Mouse (Mus musculus) spleen, postnatal 0 days (tissue): ENCODE data around the gene C2. TPM values are rescaled to one million over a fixed set of nuclear protein-coding genes. Genes with fewer than 3 reads are reported as not detected.

Experiments
- polyA plus RNA-seq: library from polyadenylated mRNA; unstranded; fragments of >200 nt; fragmentation: Nextera tagmentation; extraction: Ambion mirVana; gene quantifications from 2 replicates; pipeline ENCODE4 v1.2.1, GENCODE M21; 2015

Gene C2
- 7.5 and 11.8 TPM in 2 replicates for polyA plus RNA-seq

DNA sequence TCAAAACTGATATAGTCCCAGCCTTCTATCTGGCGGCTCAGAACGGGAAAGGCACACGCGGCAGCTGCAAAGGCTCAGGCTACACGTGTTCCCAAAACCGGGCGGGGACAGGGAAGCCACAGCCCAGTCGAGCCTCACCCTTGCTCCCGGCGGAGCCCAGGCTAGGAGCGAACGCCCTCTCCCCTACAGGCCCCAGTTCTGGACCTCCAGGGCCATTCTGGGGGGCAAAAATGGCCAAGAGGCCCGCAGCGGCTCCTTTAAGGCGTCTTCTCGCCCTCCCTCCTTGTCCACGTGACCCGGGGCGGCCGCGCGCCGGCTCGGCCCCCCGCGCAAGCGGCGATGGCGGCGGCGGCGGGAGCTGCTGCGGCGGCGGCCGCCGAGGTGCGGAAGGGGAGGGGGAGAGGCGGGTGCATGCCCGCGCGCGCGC lies at the start of gene C2, which contains the start of gene Ehmt2:
C2 (minus strand) TSS at position 106 of the 427 bp plus-strand sequence.
Ehmt2 (plus strand) TSS at position 310 of the 427 bp plus-strand sequence.

GRCm38 (mm10) chr17:34931061-34931734 lies 33.1 kb upstream of the C2 start, which contains the start of gene Neu1:
Neu1 (plus strand) TSS chr17:34931253.

DNA sequence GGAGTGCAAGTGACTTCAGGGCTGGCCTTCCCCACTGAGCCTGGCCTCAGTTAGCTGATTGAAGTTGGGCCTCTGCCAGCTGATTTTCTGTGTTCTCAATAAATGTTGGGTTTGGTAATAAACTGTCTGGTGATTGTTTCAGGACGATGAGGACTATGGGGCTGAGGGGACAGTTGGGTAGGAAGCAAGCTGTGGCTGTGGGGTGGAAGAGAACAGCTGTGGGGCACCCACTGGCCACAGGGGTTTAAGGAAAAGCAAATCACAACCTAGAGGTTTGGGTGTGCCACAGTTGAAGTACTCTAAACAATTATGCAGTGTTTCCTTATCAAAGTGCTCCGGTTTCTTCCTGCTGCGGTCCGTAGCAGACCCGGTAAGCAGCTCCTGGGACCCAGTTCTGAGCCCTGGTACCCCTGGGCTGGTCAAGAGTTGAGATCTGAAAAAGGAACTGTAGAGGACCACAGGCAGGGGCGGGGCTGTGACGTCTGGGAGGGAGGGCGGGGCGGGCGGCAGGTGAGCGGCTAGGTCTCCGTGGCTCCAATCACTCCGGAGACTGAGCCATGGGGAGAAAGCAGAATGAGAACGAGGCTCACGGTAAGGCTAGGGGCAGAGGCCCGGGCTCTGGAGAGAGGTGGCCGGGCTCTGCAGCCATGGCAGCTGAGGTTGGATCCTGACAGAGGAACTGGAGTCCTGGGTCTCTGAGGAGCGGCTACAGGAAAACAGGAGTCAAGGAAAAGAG lies 16.0 kb upstream of the C2 start, which contains the start of gene Slc44a4:
Slc44a4 (plus strand) TSS at position 537 of the 736 bp plus-strand sequence.

DNA sequence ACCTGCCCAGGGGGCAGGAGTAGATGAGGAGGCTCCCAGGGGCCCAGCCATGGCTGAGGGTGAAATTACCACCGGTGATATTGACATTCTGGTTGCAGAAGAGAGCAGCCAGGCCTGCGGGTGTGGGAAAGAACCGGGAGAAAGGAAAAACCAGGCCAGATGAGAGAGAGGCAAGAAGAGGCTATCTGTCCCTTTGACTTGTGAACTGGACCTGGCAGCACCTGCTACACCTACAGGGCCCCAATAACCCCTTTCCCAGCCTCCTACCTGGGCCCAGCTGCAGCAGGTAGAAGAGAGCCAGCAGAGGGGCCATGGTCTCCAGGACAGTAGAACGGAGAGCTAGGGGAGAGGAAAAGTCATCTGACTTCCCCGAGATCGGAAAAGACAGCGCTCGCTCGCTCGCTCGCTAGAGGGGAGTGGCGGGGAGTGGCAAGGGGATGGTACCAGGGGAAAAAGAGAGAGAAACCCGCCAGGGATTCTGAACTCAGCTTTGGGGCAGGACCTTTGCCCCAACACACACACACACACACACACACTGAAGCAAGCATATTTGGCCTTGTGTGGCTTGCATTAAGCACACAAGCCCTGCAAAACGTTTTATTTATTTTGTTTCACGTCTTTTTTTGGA lies 16.3 kb downstream of the C2 start, which contains the start of gene Gm20547:
Gm20547 (minus strand) TSS at position 360 of the 628 bp plus-strand sequence.

GRCm38 (mm10) chr17:34879336-34879879 lies 18.7 kb downstream of the C2 start, which contains the start of gene Zbtb12:
Zbtb12 (plus strand) TSS chr17:34879483.

DNA sequence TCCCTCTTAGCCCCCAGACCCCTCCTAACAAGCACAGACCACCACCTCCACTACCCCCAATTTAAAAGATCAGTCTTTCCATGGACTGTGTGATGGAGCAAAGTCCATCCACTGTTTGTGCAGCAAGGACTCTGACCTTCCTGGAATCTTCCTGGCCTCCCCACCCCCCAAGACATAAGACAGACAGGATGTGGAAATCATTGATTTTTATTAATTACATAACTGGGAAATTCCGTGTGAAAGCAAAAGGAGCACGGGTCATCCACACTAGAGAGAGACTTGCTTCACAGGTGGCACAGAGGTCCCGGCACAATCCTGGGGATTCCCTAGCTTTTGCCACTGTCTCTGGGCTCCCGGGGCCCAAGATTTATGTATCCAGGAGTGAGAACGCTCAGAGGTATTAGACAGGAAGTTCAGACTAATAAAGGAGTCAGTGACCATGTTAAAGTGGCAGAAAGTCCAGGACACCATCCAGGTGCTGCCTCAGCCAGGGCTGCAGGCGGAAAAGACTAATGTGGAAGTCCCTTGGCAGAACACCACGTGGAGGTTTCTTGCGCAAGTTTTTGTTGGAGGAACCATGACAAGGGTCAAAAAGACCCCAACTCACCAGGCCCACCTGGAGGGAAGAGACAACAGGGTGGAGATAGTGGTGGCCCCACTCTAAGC lies 35.5 kb downstream of the C2 start, which contains the start of gene Cfb:
Cfb (minus strand) TSS at position 103 of the 666 bp plus-strand sequence.

DNA sequence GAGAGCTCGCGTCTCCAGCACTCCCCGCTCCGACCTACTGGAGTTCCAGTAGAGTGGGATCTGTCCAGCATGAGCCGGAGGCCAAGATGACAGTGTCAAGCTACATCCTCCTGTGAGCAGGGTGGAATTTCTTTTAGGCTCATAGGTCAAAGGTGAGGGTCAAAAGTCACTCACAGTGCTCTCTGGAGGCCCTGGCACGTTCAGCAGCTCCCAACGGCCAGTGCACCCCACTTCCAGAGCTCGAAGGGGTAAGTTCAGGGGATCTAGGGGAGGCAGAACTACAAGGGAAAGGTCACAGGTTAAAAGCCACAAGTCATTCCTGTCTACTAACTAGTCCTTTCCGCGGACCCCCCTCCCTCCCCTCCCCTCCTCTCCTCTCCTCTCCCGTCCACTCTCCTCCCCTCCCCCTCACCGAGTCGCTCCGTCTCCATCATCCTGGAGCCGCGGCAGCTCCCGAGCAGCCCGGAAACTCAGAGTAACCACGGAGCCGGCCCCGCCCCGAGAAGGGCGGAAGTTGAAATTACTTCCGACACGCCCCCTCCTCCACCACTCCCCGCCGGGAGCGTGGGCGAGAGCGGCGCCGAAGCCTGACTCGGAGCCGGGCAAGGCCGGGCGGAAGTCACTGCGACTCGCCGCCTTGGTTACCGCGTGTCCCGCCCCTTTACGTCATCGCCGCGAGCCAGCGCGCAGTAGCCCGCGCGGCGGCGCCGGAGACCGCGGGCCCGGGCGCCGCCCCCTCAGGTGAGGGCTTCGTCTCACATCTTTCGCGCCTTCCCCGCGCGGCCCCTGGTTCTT lies 48.1 kb downstream of the C2 start, which contains the start of the genes Skiv2l and Nelfe:
Skiv2l (minus strand) TSS at position 489 of the 795 bp plus-strand sequence.
Nelfe (plus strand) TSS at position 670 of the 795 bp plus-strand sequence.

GRCm38 (mm10) chr17:34836856-34837221 lies 61.2 kb downstream of the C2 start, which contains the start of the genes Stk19 and Dxo:
Stk19 (minus strand) TSS chr17:34836945.
Dxo (plus strand) TSS chr17:34837019.

Other genes with a start within 250 kb of the C2 start
- gene Tnxb, start 227.7 kb downstream of the C2 start, polyA plus RNA-seq = 2.2 and 3.9 TPM in 2 replicates
- 2.7 and 2.8 TPM in 2 replicates for gene C4b, start 154.4 kb downstream of the C2 start, polyA plus RNA-seq
- gene Cyp21a1, start 93.7 kb downstream of the C2 start, polyA plus RNA-seq = not detected in 2 replicates
- gene Stk19, start 61.3 kb downstream of the C2 start, polyA plus RNA-seq = 33.1 and 34.3 TPM in 2 replicates
- 32.9 and 33.7 TPM in 2 replicates for gene Dxo, start 61.2 kb downstream of the C2 start, polyA plus RNA-seq
- gene Skiv2l, start 48.1 kb downstream of the C2 start, polyA plus RNA-seq = 22.8 and 27.9 TPM in 2 replicates
- 49.8 and 51.5 TPM in 2 replicates for gene Nelfe, start 47.9 kb downstream of the C2 start, polyA plus RNA-seq
- gene Cfb, start 35.7 kb downstream of the C2 start, polyA plus RNA-seq = 5.7 and 8.3 TPM in 2 replicates
- gene Zbtb12, start 18.8 kb downstream of the C2 start, polyA plus RNA-seq = 0.99 and 1.2 TPM in 2 replicates
- gene Gm20547, start 16.2 kb downstream of the C2 start, polyA plus RNA-seq = not detected in 2 replicates
- 26.6 and 32.9 TPM in 2 replicates for gene Ehmt2, start 204 bp upstream of the C2 start, polyA plus RNA-seq
- gene Slc44a4, start 16.2 kb upstream of the C2 start, polyA plus RNA-seq = 0.08 and 0.25 TPM in 2 replicates
- 15.6 and 21.0 TPM in 2 replicates for gene Neu1, start 33.0 kb upstream of the C2 start, polyA plus RNA-seq
- 0.13 and 0.32 TPM in 2 replicates for gene Hspa1b, start 61.0 kb upstream of the C2 start, polyA plus RNA-seq
- not detected in 2 replicates for gene Gm20481, start 71.6 kb upstream of the C2 start, polyA plus RNA-seq
- 1.7 and 1.8 TPM in 2 replicates for gene Hspa1a, start 73.9 kb upstream of the C2 start, polyA plus RNA-seq
- 0.23 and 0.30 TPM in 2 replicates for gene Hspa1l, start 74.4 kb upstream of the C2 start, polyA plus RNA-seq
- gene Lsm2, start 83.6 kb upstream of the C2 start, polyA plus RNA-seq = 138 and 160 TPM in 2 replicates
- gene Vars, start 102.7 kb upstream of the C2 start, polyA plus RNA-seq = 104 and 108 TPM in 2 replicates
- gene Vwa7, start 118.3 kb upstream of the C2 start, polyA plus RNA-seq = 0.40 and 0.49 TPM in 2 replicates
- 19.7 and 23.0 TPM in 2 replicates for gene Sapcd1, start 129.8 kb upstream of the C2 start, polyA plus RNA-seq
- gene Msh5, start 148.5 kb upstream of the C2 start, polyA plus RNA-seq = 6.9 and 8.1 TPM in 2 replicates
- gene Clic1, start 151.7 kb upstream of the C2 start, polyA plus RNA-seq = 245 and 258 TPM in 2 replicates
- gene Ddah2, start 160.8 kb upstream of the C2 start, polyA plus RNA-seq = 52.0 and 69.5 TPM in 2 replicates
- 0.17 TPM in 1 of 2 replicates, not detected in the other for gene Ly6g6c, start 167.1 kb upstream of the C2 start, polyA plus RNA-seq
- 2.5 and 3.1 TPM in 2 replicates for gene Mpig6b, start 167.9 kb upstream of the C2 start, polyA plus RNA-seq
- gene Ly6g6e, start 178.6 kb upstream of the C2 start, polyA plus RNA-seq = 0.23 and 0.47 TPM in 2 replicates
- gene Ly6g6d, start 179.8 kb upstream of the C2 start, polyA plus RNA-seq = 1.2 and 2.1 TPM in 2 replicates
- gene Ly6g6f, start 187.3 kb upstream of the C2 start, polyA plus RNA-seq = 1.4 and 2.2 TPM in 2 replicates
- gene Abhd16a, start 191.0 kb upstream of the C2 start, polyA plus RNA-seq = 101 and 108 TPM in 2 replicates
- not detected in 2 replicates for gene Ly6g5c, start 210.0 kb upstream of the C2 start, polyA plus RNA-seq
- gene Ly6g5b, start 217.2 kb upstream of the C2 start, polyA plus RNA-seq = 0.81 and 1.3 TPM in 2 replicates
- 19.0 and 20.3 TPM in 2 replicates for gene Gpank1, start 223.2 kb upstream of the C2 start, polyA plus RNA-seq
- 191 and 199 TPM in 2 replicates for gene Csnk2b, start 223.8 kb upstream of the C2 start, polyA plus RNA-seq
- gene D17H6S53E, start 228.1 kb upstream of the C2 start, polyA plus RNA-seq = 6.7 and 8.1 TPM in 2 replicates
- gene Apom, start 233.8 kb upstream of the C2 start, polyA plus RNA-seq = 0.17 and 0.64 TPM in 2 replicates
- 31.2 and 32.4 TPM in 2 replicates for gene Bag6, start 236.9 kb upstream of the C2 start, polyA plus RNA-seq